Mouse (Mus musculus) forebrain, embryonic 16.5 days (tissue): ENCODE results near the gene Lrrc4. TPM values are rescaled to one million over a fixed set of nuclear protein-coding genes. Genes with fewer than 3 reads are reported as not detected.
A peak's percentile ranks its signal among the peaks of the same experiment; 100 is the strongest.

Source experiments
- ATAC-seq: fragments of 200-750 bp; cut with Nextera tagmentation; 2 replicates; pipeline ENCODE4 v1.8.0; 2017; ENCODE audit warnings: mild to moderate bottlenecking, moderate library complexity
- H3K27ac ChIP-seq: fragments of 300-500 bp; sonication (generic); 2 replicates; pipeline ENCODE4 v1.5.1; 2014; ENCODE audit warnings: low read length, control low read depth
- H3K27me3 ChIP-seq: fragments of 300-500 bp; sonication (generic); replicated peaks from 2 replicates; pipeline ENCODE4 v1.6.1; 2014; ENCODE audit warnings: low read length; ENCODE audit not compliant: control insufficient read depth, insufficient read depth
- H3K36me3 ChIP-seq: fragments of 300-500 bp; sonication (generic); 2 replicates; pipeline ENCODE4 v1.6.1; 2014; ENCODE audit not compliant: control insufficient read depth, insufficient read depth
- H3K4me1 ChIP-seq: fragments of 300-500 bp; sonication (generic); replicated peaks from 2 replicates; pipeline ENCODE4 v1.6.1; 2014; ENCODE audit warnings: low read length; ENCODE audit not compliant: control insufficient read depth, insufficient read depth
- H3K4me2 ChIP-seq: fragments of 300-500 bp; sonication (generic); 2 replicates; pipeline ENCODE4 v1.6.1; 2014; ENCODE audit warnings: mild to moderate bottlenecking, low read length, control low read depth
- H3K4me3 ChIP-seq: fragments of 300-500 bp; sonication (generic); replicated peaks from 2 replicates; pipeline ENCODE4 v1.5.1; 2014; ENCODE audit warnings: mild to moderate bottlenecking, low read length, control low read depth
- H3K9ac ChIP-seq: fragments of 300-500 bp; sonication (generic); replicated peaks from 2 replicates; pipeline ENCODE4 v1.6.1; 2014; ENCODE audit warnings: low read depth, low read length, control low read depth
- H3K9me3 ChIP-seq: fragments of 300-500 bp; sonication (generic); 2 replicates; pipeline ENCODE4 v1.6.1; 2016; ENCODE audit warnings: low read length; ENCODE audit not compliant: control insufficient read depth
- WGBS: fragments of 180-500 bp; shearing (Covaris S2); extraction: QIAGEN DNeasy Blood & Tissue Kit; methylation state at CpG from one replicate; pipeline ENCODE4 v1.1.7; 2014; 5-methylcytosine and 5-hydroxymethylcytosine counted together
- polyA plus RNA-seq: library from polyadenylated mRNA; unstranded; fragments of >200 nt; fragmentation: Nextera tagmentation; extraction: Ambion mirVana; gene quantifications from 2 replicates; pipeline ENCODE4 v1.2.1, GENCODE M21; 2015

Gene Lrrc4
- polyA plus RNA-seq, 1 experiment from 2014 or later: 8.4 TPM

GRCm38 (mm10) chr6:28692659-28693058, 138.9 kb downstream of the Lrrc4 start:
- Histone ChIP-seq H3K27ac (peak overlapping the region; percentile 53; the same call in 1 of the 2 replicates), H3K9ac (no peak overlapping the region), H3K4me3 (no peak overlapping the region), H3K36me3 (no peaks in the 10 kb centered on the region), H3K9me3 (no peaks in the 10 kb centered on the region), H3K4me1 (0 out of 2 replicates have a peak, but pooled peaks cover 8% of the 10 kb centered on the region), H3K4me2 (no peak overlapping the region), H3K27me3 (no peaks in the 10 kb centered on the region)
- peak; percentile 67 for ATAC-seq

- Histone ChIP-seq H3K27me3 (no peaks in the 10 kb centered on the region), H3K9ac (no peak overlapping the region), H3K4me3 (no peak overlapping the region), H3K4me2 (no peak overlapping the region), H3K27ac (no peak overlapping the region), H3K36me3 (no peaks in the 10 kb centered on the region), H3K4me1 (0 out of 2 replicates have a peak, but pooled peaks cover 6% of the 10 kb centered on the region), H3K9me3 (no peaks in the 10 kb centered on the region)
- 86% methylated on average over 5 of the region's 5 CpGs for WGBS
- no peak for ATAC-seq
Measured at GRCm38 (mm10) chr6:28687776-28688175, 143.8 kb downstream of the Lrrc4 start.

- Histone ChIP-seq H3K9me3 (no peaks in the 10 kb centered on the region), H3K36me3 (no peaks in the 10 kb centered on the region), H3K4me1 (no peaks in the 10 kb centered on the region; the same call in 1 of the 2 replicates), H3K27me3 (no peaks in the 10 kb centered on the region), H3K4me3 (no peak overlapping the region), H3K27ac (no peak overlapping the region), H3K9ac (no peak overlapping the region), H3K4me2 (no peak overlapping the region)
- WGBS: 91% methylated on average over 5 of the region's 5 CpGs
- ATAC-seq: no peak
Measured at GRCm38 (mm10) chr6:28685745-28686144, 145.8 kb downstream of the Lrrc4 start.

- no peaks in the 10 kb centered on the region; the same call in 1 of the 2 replicates for H3K4me1 ChIP-seq
- no peak overlapping the region for H3K9ac ChIP-seq
- no peak overlapping the region for H3K27ac ChIP-seq
- H3K27me3 ChIP-seq: no peaks in the 10 kb centered on the region
- H3K9me3 ChIP-seq: no peaks in the 10 kb centered on the region
- H3K36me3 ChIP-seq: no peaks in the 10 kb centered on the region
- WGBS: 33% methylated on average over 3 of the region's 3 CpGs
- no peak overlapping the region for H3K4me2 ChIP-seq
- no peak; the same call in 1 of the 2 replicates for ATAC-seq
- H3K4me3 ChIP-seq: no peak overlapping the region
Measured at GRCm38 (mm10) chr6:28685052-28685451, 146.5 kb downstream of the Lrrc4 start.

- Histone ChIP-seq H3K27me3 (no peaks in the 10 kb centered on the region), H3K27ac (no peak overlapping the region), H3K4me2 (no peak overlapping the region), H3K4me1 (no peaks in the 10 kb centered on the region; the same call in 1 of the 2 replicates), H3K9ac (no peak overlapping the region), H3K4me3 (no peak overlapping the region), H3K9me3 (no peaks in the 10 kb centered on the region), H3K36me3 (no peaks in the 10 kb centered on the region)
- ATAC-seq: no peak
- 68% methylated on average over 8 of the region's 8 CpGs for WGBS
Measured at GRCm38 (mm10) chr6:28681521-28682457, 149.8 kb downstream of the Lrrc4 start.

GRCm38 (mm10) chr6:28680537-28680936, 151.0 kb downstream of the Lrrc4 start:
- Histone ChIP-seq H3K9me3 (no peaks in the 10 kb centered on the region), H3K27me3 (no peaks in the 10 kb centered on the region), H3K4me1 (no peaks in the 10 kb centered on the region; the same call in 1 of the 2 replicates), H3K27ac (no peak overlapping the region), H3K4me2 (no peak overlapping the region), H3K4me3 (no peak overlapping the region), H3K36me3 (no peaks in the 10 kb centered on the region), H3K9ac (no peak overlapping the region)
- no peak for ATAC-seq
- 70% methylated on average over 4 of the region's 4 CpGs for WGBS

- no peaks in the 10 kb centered on the region for H3K27me3 ChIP-seq
- ATAC-seq: no peak
- H3K4me3 ChIP-seq: no peak overlapping the region
- no peaks in the 10 kb centered on the region for H3K9me3 ChIP-seq
- H3K4me2 ChIP-seq: no peak overlapping the region
- no peaks in the 10 kb centered on the region; the same call in 1 of the 2 replicates for H3K4me1 ChIP-seq
- no peak overlapping the region for H3K9ac ChIP-seq
- H3K36me3 ChIP-seq: no peaks in the 10 kb centered on the region
- WGBS: 86% methylated on average over 1 of the region's 1 CpGs
- no peak overlapping the region for H3K27ac ChIP-seq
Measured at GRCm38 (mm10) chr6:28678896-28679295, 152.7 kb downstream of the Lrrc4 start.

- Histone ChIP-seq H3K4me2 (no peak overlapping the region), H3K27me3 (no peaks in the 10 kb centered on the region), H3K36me3 (no peaks in the 10 kb centered on the region), H3K9ac (no peak overlapping the region), H3K4me3 (no peak overlapping the region), H3K9me3 (no peaks in the 10 kb centered on the region), H3K4me1 (no peaks in the 10 kb centered on the region), H3K27ac (no peak overlapping the region)
- WGBS: 95% methylated on average over 1 of the region's 1 CpGs
- no peak for ATAC-seq
Measured at GRCm38 (mm10) chr6:28674686-28675085, 156.9 kb downstream of the Lrrc4 start.

- Histone ChIP-seq H3K9ac (no peak overlapping the region), H3K27me3 (no peaks in the 10 kb centered on the region), H3K4me3 (no peak overlapping the region), H3K36me3 (no peaks in the 10 kb centered on the region), H3K27ac (no peak overlapping the region), H3K4me2 (no peak overlapping the region), H3K4me1 (no peaks in the 10 kb centered on the region), H3K9me3 (no peaks in the 10 kb centered on the region)
- 91% methylated on average over 1 of the region's 1 CpGs for WGBS
- no peak for ATAC-seq
Measured at GRCm38 (mm10) chr6:28672388-28672787, 159.2 kb downstream of the Lrrc4 start.
